Mouse (Mus musculus): ENCODE results near the gene Brinp1.

- TF ChIP-seq CTCF (conservative IDR thresholded peaks at IDR 0.05; ENCODE audit: insufficient read depth, insufficient read length, low read depth, low read length) (no peak), POLR2A (IDR thresholded peaks at IDR 0.05; ENCODE audit: low read depth, low read length) (no peak)
These were observed 1.1 kb downstream of the Brinp1 start for GRCm38 (mm10) chr4:68953131-68953551.
